Mouse (Mus musculus): ENCODE results near the gene Prdx6.
"Not testable (repeated sequence)": the region's sequence is repeated elsewhere in the genome, so short reads cannot be mapped to it uniquely, and the experiment has no call there.

Prdx6 gene

GRCm38 (mm10) chr1:161250031-161250603 is 902 bp downstream of the Prdx6 start:
- DNase-seq = peak; percentile 30

GRCm38 (mm10) chr1:161249442-161249841 is 1.6 kb downstream of the Prdx6 start:
- peak; percentile 23 for DNase-seq

- DNase-seq = no peak
Observed at GRCm38 (mm10) chr1:161248685-161249084, 2.3 kb downstream of the Prdx6 start.

DNA sequence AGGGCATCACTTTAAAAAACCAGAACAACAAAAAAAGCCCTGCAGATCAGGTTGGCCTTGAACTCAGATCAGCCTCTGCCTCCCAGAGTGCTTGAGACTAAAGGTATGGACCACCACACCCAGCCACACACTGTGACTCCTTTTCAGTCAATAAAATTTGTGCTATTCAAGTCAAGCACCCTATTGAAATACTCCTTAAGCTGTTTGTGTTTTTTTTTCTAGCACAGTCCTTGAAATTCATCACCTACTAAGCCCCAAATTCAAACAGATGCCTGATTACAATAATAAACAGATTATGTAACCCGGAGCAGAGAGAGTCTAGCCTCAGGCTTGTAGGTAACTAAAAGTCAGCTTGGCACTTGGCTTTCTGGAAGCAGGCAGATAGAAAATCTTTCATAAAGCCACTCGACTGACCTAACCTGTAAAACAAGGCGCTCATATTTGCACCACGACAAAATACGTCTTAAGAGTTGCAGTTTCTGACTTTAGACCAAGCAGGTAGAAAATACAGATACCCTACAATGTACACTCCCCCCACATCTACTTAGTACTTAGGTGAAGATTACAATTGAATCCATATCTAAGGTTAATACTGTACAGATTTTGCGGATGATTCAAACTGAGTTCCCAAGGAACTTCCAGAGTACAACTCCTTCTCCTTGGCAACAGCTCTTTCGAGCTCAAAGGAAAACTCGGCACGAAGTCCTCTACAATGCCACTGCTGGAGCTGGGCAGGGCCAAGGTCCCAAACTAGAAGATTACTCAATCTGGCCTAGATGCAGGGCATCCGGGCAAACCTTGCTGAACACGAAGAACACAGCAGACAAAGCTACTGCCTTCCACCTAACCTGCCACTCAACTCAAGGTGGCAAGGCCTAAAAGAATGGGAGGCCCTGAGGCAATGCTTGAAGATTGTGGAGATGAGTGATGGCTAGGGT is 3.1 kb downstream of the Prdx6 start:
- DNase-seq = peak; percentile 10

DNA sequence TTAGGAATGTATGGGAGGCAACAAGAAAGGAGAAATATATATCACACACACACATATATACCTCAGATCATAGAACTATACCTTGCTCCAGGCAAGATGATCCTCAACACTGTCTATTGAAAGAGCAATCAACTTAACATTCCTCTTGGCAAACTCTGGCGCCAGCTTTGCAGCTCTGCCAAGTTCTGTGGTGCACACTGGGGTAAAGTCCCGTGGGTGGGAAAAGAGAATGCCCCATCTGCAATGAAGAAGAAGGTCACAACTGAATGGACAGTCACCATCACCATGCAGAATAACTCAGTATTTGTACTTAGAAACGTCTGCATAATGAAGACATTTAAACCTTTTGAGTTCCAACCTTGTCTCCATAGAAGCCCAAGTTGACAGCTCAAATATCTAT is 3.8 kb downstream of the Prdx6 start:
- DNase-seq = peak; percentile 6

GRCm38 (mm10) chr1:161237750-161238149 is 13.3 kb downstream of the Prdx6 start:
- DNase-seq = no peak

DNA sequence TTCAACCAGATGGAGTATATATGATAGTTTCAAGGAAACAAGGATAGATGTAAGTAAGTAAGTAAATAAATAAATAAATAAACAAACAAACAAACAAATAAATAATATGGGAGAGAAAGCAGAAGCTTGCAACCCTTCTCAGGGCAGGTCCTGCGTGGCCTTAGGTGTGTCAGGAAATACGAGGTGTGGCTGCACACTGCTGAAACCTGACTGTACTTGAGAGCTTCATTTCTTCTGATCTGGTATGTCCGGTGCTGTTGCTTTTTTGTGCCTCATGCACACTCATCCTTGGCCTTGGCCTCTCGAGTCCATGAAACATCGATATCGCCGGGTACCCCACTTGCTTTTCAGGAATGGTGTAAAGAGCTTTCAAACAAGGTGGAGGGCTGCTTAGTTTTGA is 13.7 kb downstream of the Prdx6 start:
- DNase-seq = no peak

DNA sequence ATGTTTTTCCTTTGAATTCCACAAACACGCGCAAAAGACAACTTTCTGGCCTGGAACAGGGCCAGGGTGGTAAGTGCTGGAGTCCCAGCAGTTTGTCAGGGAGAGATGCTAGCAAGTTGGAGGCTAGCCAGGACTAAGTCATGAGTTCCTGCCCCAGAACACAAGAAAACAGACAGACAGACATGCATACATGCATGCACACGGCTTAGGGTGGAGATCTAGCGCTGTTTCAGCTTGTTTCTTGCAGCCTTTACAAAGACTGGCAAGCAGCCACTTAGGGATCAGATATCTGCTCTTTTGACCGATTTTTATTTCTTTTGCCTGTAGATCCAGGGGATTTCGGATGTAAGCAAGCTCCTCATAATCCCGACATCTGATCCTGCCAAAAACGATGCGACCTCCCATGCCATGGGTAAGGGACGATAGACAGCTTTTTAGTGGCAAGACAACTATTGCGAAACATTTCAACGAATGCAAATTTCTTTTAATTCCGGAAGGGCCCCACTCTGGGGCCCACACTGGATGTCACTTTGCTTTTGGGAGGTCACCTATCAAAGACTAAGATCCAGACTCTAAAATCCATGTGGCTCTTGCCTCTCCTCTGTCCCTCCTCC is 17.7 kb downstream of the Prdx6 start:
- DNase-seq = no peak

DNA sequence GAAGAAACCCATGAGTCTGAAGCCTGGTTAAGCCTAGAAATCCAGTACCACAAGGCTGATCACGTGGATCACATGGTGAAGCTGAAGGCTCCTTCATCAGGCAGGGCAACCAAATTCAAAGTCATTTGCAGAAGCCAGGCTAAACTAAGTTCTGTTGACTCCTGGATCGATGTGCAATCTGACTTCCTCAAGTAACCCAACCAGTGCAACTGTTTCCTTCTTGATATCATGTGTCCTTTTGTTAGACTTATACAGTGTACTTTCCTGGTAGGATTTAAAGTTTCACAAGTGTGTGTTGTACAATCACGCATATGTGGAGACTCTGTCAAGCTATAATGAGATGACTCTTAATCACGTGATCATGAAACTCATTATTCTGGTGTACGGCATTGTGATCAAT is 18.8 kb downstream of the Prdx6 start:
- no peak for DNase-seq

DNA sequence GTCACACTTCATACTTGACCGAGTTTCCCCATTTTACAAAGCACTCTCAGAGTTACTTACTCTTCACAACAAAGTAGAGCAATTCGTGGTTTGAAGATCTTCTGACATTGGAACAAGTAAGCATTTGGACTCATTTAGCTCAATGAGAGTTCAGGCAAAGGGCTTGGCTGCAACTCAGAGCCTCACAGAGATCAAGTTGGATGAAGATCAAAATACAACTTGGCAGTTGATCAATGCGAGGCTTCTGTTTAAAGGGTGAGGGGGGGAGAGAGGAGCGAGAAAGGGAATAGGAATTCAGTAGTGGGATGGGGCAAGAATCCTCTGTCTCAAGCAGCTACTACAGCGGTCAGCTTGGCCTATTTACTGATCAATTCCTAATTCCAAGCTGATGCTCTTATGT is 26.2 kb downstream of the Prdx6 start:
- DNase-seq = peak; percentile 37

DNA sequence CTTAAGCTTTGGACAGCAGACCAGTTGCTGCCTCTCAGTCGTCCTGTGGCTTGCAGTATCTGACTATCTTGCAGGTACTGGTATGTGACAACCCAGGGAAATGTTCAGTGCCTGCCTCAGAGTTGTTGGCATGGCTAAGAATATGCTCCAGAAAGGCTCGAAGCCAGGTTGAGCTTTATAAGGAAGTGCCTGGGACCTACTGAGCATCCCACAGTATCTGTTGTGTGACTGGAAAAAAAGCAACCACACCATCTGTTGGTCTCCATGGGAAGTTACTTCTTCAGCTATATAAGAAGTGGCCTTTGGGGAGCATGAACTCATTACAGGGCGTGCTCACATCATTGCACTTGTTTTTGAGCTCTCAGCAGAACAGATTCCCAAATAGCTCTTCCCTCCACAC is 31.2 kb downstream of the Prdx6 start:
- peak; percentile 8 for DNase-seq

GRCm38 (mm10) chr1:161214465-161214864 is 36.6 kb downstream of the Prdx6 start:
- no peak for DNase-seq

DNA sequence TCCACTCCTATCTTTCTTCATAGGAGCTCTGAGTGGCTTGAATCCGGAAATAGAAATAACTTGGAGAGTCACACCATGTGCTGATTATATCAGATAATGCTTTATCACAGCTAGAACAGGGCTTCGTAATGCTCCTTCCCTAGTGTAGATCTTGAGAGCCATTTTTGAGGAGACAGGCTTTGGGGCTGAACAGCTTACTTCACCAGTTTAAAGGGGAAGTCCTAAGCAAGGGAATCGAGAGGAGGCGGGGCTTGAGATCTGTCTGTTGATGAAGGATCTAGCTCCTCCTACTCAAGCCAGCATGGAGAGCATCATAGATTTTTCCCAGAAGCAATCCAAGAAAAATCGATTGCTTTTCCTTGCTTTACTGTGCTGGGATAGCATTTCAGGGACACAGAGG is 51.2 kb downstream of the Prdx6 start:
- DNase-seq = no peak

GRCm38 (mm10) chr1:161196364-161196763 is 54.7 kb downstream of the Prdx6 start:
- not testable (repeated sequence) for DNase-seq

DNA sequence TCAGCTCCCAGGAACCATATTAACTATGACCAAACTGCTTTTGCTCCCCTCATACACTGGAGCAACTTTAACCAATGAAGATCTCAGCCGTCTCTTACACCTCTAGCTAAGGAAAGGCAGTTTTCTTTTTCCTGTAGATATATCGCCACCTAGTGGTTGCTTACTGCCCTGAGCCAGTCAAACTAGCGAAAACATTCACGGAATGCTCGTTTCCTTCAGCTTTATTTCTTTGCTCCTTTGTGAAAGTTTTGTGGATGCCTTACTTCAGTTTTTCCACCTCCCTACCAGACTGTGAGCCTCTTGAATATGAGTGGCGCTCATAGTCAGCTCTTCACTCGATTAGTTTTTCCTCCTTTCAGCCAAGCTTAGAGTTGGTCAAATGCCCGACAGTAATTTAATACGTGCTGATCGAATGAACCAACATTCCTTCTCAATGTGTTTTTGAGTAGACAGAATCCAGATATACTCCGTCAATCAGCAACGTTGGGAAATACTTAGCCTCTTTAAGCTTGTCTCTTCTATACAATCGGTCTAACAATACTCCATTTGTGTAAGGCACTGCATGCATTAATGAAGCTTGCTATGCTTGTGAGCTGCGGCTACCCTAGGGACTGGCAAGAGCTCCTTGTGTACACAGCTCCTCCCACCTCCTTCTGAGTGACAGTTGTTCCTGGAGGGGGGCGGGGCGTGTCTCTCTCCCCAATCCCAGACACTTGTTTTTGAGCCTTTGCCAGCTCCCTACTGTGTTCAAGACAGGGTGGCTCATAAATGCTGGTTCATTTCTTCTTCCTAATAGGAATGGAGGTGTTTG is 55.3 kb downstream of the Prdx6 start:
- peak; percentile 71 for DNase-seq

DNA sequence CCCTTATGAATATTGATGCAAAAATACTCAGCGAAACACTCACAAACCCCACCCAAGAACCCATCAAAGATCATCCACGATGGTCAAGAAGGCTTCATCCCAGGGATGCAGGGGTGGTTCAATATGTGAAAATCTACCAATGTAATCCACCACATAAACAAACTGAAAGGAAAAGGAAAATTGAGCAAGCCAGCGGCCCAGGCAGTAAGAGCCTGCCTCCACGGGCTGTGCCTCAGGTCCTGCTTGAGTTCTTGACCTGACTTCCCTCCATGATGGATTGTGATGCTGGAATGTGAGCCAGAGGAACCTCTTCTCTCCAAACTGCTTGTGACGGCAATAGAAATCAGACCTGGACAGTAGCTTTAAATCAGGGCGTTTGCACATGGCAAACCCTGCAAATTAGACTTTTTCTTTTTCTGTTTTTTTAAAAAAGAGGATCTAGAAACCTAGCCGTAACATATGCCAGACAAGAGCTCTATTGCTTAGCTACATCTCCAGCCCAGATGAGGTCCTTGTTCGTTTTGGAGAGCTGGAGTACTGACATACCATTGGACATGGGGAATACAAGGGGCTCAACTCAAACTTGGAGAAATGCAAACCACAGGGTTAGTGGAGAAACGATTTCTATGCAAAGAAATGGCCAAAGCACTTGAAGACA is 60.6 kb downstream of the Prdx6 start:
- DNase-seq = no peak

All from right cerebral cortex, adult 18-20 months (tissue).